Mouse (Mus musculus) bone marrow macrophage, adult 2 months (primary cell): ENCODE data around the gene 4933411K16Rik.

ENCODE experiments used
- CTCF ChIP-seq: IDR thresholded peaks from 2 replicates; pipeline ENCODE4 v1.5.1; 2012; ENCODE audit warnings: low read depth, mild to moderate bottlenecking, low read length, moderate library complexity
- POLR2A ChIP-seq: IDR thresholded peaks from 2 replicates; pipeline ENCODE4 v1.6.1; 2012; ENCODE audit warnings: mild to moderate bottlenecking, low read depth, low read length, borderline replicate concordance

- TF ChIP-seq CTCF: no peak
- TF ChIP-seq POLR2A: no peak
These were observed 27.9 kb downstream of the 4933411K16Rik start for GRCm38 (mm10) chr19:42079950-42080349.
